Comparison of ENCODE assay signal across 10 mouse cellular contexts in genomic region chr14:23682758-23683157, GRCm38 (mm10).
"Had no signal": no experiment of that assay in that cellular context is flagged by ENCODE, and none has a peak within 500 bp of the region (broad histone marks: within the 10 kb centered on the region; RNA-seq: fewer than 3 reads in every experiment).

No protein-coding gene starts in this region.

- H3K4me1 ChIP-seq: limb, embryonic 13.5 days; midbrain, embryonic 13.5 days had no signal

- H3K4me2 ChIP-seq: limb, embryonic 13.5 days; midbrain, embryonic 13.5 days had no signal

- H3K9me3 ChIP-seq: limb, embryonic 13.5 days; midbrain, embryonic 13.5 days had no signal

- H3K4me3 ChIP-seq: layer of hippocampus, adult 2 months; limb, embryonic 13.5 days; midbrain, embryonic 13.5 days had no signal

- ATAC-seq: midbrain, embryonic 13.5 days had no signal

- DNase-seq: kidney, postnatal 10 days; kidney, postnatal 4 days; left cerebral cortex, postnatal 4 days; lung, adult 18-20 months; thymus, adult 2 months; thymus, postnatal 25 days had no signal

- H3K27ac ChIP-seq: layer of hippocampus, adult 2 months; limb, embryonic 13.5 days; liver, embryonic 14.5 days; midbrain, embryonic 13.5 days had no signal

- H3K36me3 ChIP-seq: limb, embryonic 13.5 days; midbrain, embryonic 13.5 days had no signal

- H3K27me3 ChIP-seq: limb, embryonic 13.5 days; midbrain, embryonic 13.5 days had no signal

- H3K9ac ChIP-seq: limb, embryonic 13.5 days; liver, embryonic 14.5 days; midbrain, embryonic 13.5 days had no signal
